Mouse (Mus musculus) cerebellum, adult 2 months (tissue): Measurements from ENCODE around the gene Nbl1.

ENCODE experiments used
- CTCF ChIP-seq: fragments of 200-500 bp; IDR thresholded peaks from 2 replicates; pipeline ENCODE4 v1.5.1; 2011; ENCODE audit warnings: low read depth, mild to moderate bottlenecking, control low read depth, low read length, moderate library complexity, borderline replicate concordance; ENCODE audit not compliant: insufficient read depth
- POLR2A ChIP-seq: fragments of 200-500 bp; IDR thresholded peaks from 2 replicates; pipeline ENCODE4 v1.6.1; 2011; ENCODE audit warnings: low read length, control low read depth, borderline replicate concordance; ENCODE audit not compliant: insufficient read depth

DNA sequence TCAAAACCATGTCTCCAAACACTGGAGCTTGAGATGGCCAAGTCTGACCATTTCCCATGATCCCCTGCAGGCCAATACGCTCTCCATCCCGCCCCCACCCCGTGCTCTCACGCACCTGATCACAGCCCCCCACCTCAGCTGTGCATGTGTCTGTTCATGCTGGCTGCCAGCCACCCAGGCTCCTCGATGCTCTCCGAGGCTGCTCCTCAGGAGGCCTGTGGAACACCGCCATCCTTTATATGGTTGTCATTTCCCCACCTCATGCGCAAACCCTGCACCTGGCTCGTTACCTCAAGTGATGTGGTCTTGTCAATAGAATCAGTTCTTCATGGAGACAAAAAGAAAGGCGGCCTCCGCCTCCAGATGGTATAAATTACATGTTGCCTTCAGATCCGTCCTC lies 60.3 kb downstream of the Nbl1 start:
- no peak for TF ChIP-seq CTCF
- no peak for TF ChIP-seq POLR2A
